Mouse (Mus musculus) ovary, postnatal 10 days (tissue): Measurements from ENCODE around the gene Tcp1.
A peak's percentile ranks its signal among the peaks of the same experiment; 100 is the strongest.
"Not testable (repeated sequence)": the region's sequence is repeated elsewhere in the genome, so short reads cannot be mapped to it uniquely, and the experiment has no call there.

Source experiments
- DNase-seq: peaks from one replicate; pipeline ENCODE4 v3.0.0; 2022; ENCODE audit warnings: low spot score

The Tcp1 gene

GRCm38 (mm10) chr17:12915881-12916583, 531 bp downstream of the Tcp1 start, which contains the start of gene Mrpl18:
Mrpl18 (minus strand) TSS chr17:12916345.
- peak; percentile 90 for DNase-seq

GRCm38 (mm10) chr17:12916588-12917380, 1.3 kb downstream of the Tcp1 start:
- DNase-seq = no peak

GRCm38 (mm10) chr17:12921073-12921472, 5.6 kb downstream of the Tcp1 start:
- no peak for DNase-seq

GRCm38 (mm10) chr17:12925001-12925400, 9.5 kb downstream of the Tcp1 start:
- DNase-seq = no peak

- DNase-seq = no peak
Measured at GRCm38 (mm10) chr17:12925703-12926180, 10.2 kb downstream of the Tcp1 start.

- not testable (repeated sequence) for DNase-seq
Measured at GRCm38 (mm10) chr17:12931576-12931975, 16.1 kb downstream of the Tcp1 start.

- no peak for DNase-seq
Measured at GRCm38 (mm10) chr17:12935719-12936118, 20.2 kb downstream of the Tcp1 start.

GRCm38 (mm10) chr17:12937412-12937970, 22.0 kb downstream of the Tcp1 start:
- no peak for DNase-seq

- DNase-seq = no peak
Measured at GRCm38 (mm10) chr17:12938077-12938476, 22.6 kb downstream of the Tcp1 start.

GRCm38 (mm10) chr17:12939377-12940148, 24.1 kb downstream of the Tcp1 start:
- not testable (repeated sequence) for DNase-seq

GRCm38 (mm10) chr17:12940151-12940805, 24.8 kb downstream of the Tcp1 start, which contains the start of gene Acat3:
Acat3 (minus strand) TSS chr17:12940600.
- DNase-seq = no peak

GRCm38 (mm10) chr17:12941543-12942260, 26.2 kb downstream of the Tcp1 start:
- DNase-seq = no peak

- no peak for DNase-seq
Measured at GRCm38 (mm10) chr17:12942459-12943162, 27.1 kb downstream of the Tcp1 start.

GRCm38 (mm10) chr17:12949669-12950068, 34.2 kb downstream of the Tcp1 start:
- no peak for DNase-seq

GRCm38 (mm10) chr17:12956664-12957063, 41.2 kb downstream of the Tcp1 start:
- DNase-seq = no peak

- not testable (repeated sequence) for DNase-seq
Measured at GRCm38 (mm10) chr17:12959377-12959776, 43.9 kb downstream of the Tcp1 start.

GRCm38 (mm10) chr17:12960331-12960873, 44.9 kb downstream of the Tcp1 start, which contains the start of gene Acat2:
Acat2 (minus strand) TSS chr17:12960747.
- DNase-seq = peak; percentile 88

GRCm38 (mm10) chr17:12963476-12963875, 48.0 kb downstream of the Tcp1 start:
- DNase-seq = no peak

GRCm38 (mm10) chr17:12967173-12967572, 51.7 kb downstream of the Tcp1 start:
- no peak for DNase-seq

GRCm38 (mm10) chr17:12973851-12974250, 58.4 kb downstream of the Tcp1 start:
- no peak for DNase-seq
